Mouse (Mus musculus): ENCODE data around the gene Serinc5. TPM values are rescaled to one million over a fixed set of nuclear protein-coding genes. Genes with fewer than 3 reads are reported as not detected.

Serinc5 gene
- polyA plus RNA-seq, 1 experiment from 2014 or later = 7.0 TPM

GRCm38 (mm10) chr13:92706342-92707061 lies 95.6 kb downstream of the Serinc5 start:
- no peak overlapping the region for H3K27ac ChIP-seq (replicated peaks; ENCODE audit: low read depth, low read length)
- H3K4me2 ChIP-seq (ENCODE audit: low read depth, severe bottlenecking) = no peak overlapping the region
- no peak overlapping the region for H3K9ac ChIP-seq (ENCODE audit: low read length)
- no peaks in the 10 kb centered on the region for H3K9me3 ChIP-seq (ENCODE audit: control insufficient read depth, low read length)
- H3K36me3 ChIP-seq (ENCODE audit: control insufficient read depth, insufficient read depth, low read length) = no peaks in the 10 kb centered on the region
- no peak overlapping the region for H3K4me3 ChIP-seq (ENCODE audit: low read depth, low read length)
- no peak for ATAC-seq (ENCODE audit: insufficient number of reproducible peaks, low FRiP score, low TSS enrichment, low read depth)
- H3K4me1 ChIP-seq (ENCODE audit: control insufficient read depth, insufficient read depth, low read length) = no peaks in the 10 kb centered on the region
- DNase-seq (ENCODE audit: low spot score) = no peak
- no peaks in the 10 kb centered on the region for H3K27me3 ChIP-seq (ENCODE audit: control insufficient read depth, insufficient read depth, low read length)
- WGBS = 92% methylated on average over 9 of the region's 9 CpGs

- no peak for ATAC-seq (ENCODE audit: insufficient number of reproducible peaks, low FRiP score, low TSS enrichment, low read depth)
- no peaks in the 10 kb centered on the region for H3K4me1 ChIP-seq (ENCODE audit: control insufficient read depth, insufficient read depth, low read length)
- H3K4me3 ChIP-seq (ENCODE audit: low read depth, low read length) = no peak overlapping the region
- no peak overlapping the region for H3K27ac ChIP-seq (replicated peaks; ENCODE audit: low read depth, low read length)
- no peaks in the 10 kb centered on the region for H3K27me3 ChIP-seq (ENCODE audit: control insufficient read depth, insufficient read depth, low read length)
- DNase-seq (ENCODE audit: low spot score) = no peak
- WGBS = 62% methylated on average over 2 of the region's 2 CpGs
- no peak overlapping the region for H3K9ac ChIP-seq (ENCODE audit: low read length)
- H3K36me3 ChIP-seq (ENCODE audit: control insufficient read depth, insufficient read depth, low read length) = no peaks in the 10 kb centered on the region
- H3K4me2 ChIP-seq (ENCODE audit: low read depth, severe bottlenecking) = no peak overlapping the region
- H3K9me3 ChIP-seq (ENCODE audit: control insufficient read depth, low read length) = no peaks in the 10 kb centered on the region
These were observed 97.0 kb downstream of the Serinc5 start for GRCm38 (mm10) chr13:92707941-92708340.

- no peaks in the 10 kb centered on the region for H3K36me3 ChIP-seq (ENCODE audit: control insufficient read depth, insufficient read depth, low read length)
- DNase-seq (ENCODE audit: low spot score) (no peak), ATAC-seq (ENCODE audit: insufficient number of reproducible peaks, low FRiP score, low TSS enrichment, low read depth) (no peak)
- H3K27ac ChIP-seq (replicated peaks; ENCODE audit: low read depth, low read length) = no peak overlapping the region
- WGBS = 78% methylated on average over 1 of the region's 1 CpGs
- H3K4me2 ChIP-seq (ENCODE audit: low read depth, severe bottlenecking) = no peak overlapping the region
- H3K4me1 ChIP-seq (ENCODE audit: control insufficient read depth, insufficient read depth, low read length) = no peaks in the 10 kb centered on the region
- H3K27me3 ChIP-seq (ENCODE audit: control insufficient read depth, insufficient read depth, low read length) = no peaks in the 10 kb centered on the region
- no peak overlapping the region for H3K9ac ChIP-seq (ENCODE audit: low read length)
- H3K9me3 ChIP-seq (ENCODE audit: control insufficient read depth, low read length) = no peaks in the 10 kb centered on the region
- H3K4me3 ChIP-seq (ENCODE audit: low read depth, low read length) = no peak overlapping the region
These were observed 97.6 kb downstream of the Serinc5 start for GRCm38 (mm10) chr13:92708466-92708865.

GRCm38 (mm10) chr13:92709535-92709934 lies 98.6 kb downstream of the Serinc5 start:
- H3K4me2 ChIP-seq (ENCODE audit: low read depth, severe bottlenecking) = no peak overlapping the region
- H3K36me3 ChIP-seq (ENCODE audit: control insufficient read depth, insufficient read depth, low read length) = no peaks in the 10 kb centered on the region
- no peak overlapping the region; the same call in 1 of the 2 replicates for H3K9ac ChIP-seq (ENCODE audit: low read length)
- DNase-seq (ENCODE audit: low spot score) (no peak), ATAC-seq (ENCODE audit: insufficient number of reproducible peaks, low FRiP score, low TSS enrichment, low read depth) (no peak)
- H3K27me3 ChIP-seq (ENCODE audit: control insufficient read depth, insufficient read depth, low read length) = no peaks in the 10 kb centered on the region
- H3K9me3 ChIP-seq (ENCODE audit: control insufficient read depth, low read length) = no peaks in the 10 kb centered on the region
- 39% methylated on average over 3 of the region's 3 CpGs for WGBS
- H3K27ac ChIP-seq (replicated peaks; ENCODE audit: low read depth, low read length) = no peak overlapping the region
- no peak overlapping the region for H3K4me3 ChIP-seq (ENCODE audit: low read depth, low read length)
- no peaks in the 10 kb centered on the region for H3K4me1 ChIP-seq (ENCODE audit: control insufficient read depth, insufficient read depth, low read length)

- Histone ChIP-seq H3K27me3 (ENCODE audit: control insufficient read depth, insufficient read depth, low read length) (no peaks in the 10 kb centered on the region), H3K27ac (replicated peaks; ENCODE audit: low read depth, low read length) (no peak overlapping the region), H3K9ac (ENCODE audit: low read length) (no peak overlapping the region), H3K4me2 (ENCODE audit: low read depth, severe bottlenecking) (no peak overlapping the region), H3K4me1 (ENCODE audit: control insufficient read depth, insufficient read depth, low read length) (no peaks in the 10 kb centered on the region), H3K4me3 (ENCODE audit: low read depth, low read length) (no peak overlapping the region), H3K9me3 (ENCODE audit: control insufficient read depth, low read length) (no peaks in the 10 kb centered on the region), H3K36me3 (ENCODE audit: control insufficient read depth, insufficient read depth, low read length) (no peaks in the 10 kb centered on the region)
- ATAC-seq (ENCODE audit: insufficient number of reproducible peaks, low FRiP score, low TSS enrichment, low read depth) (no peak), DNase-seq (ENCODE audit: low spot score) (no peak)
- 73% methylated on average over 1 of the region's 1 CpGs for WGBS
These were observed 99.5 kb downstream of the Serinc5 start for GRCm38 (mm10) chr13:92710361-92710760.

- H3K36me3 ChIP-seq (ENCODE audit: control insufficient read depth, insufficient read depth, low read length) = no peaks in the 10 kb centered on the region
These were observed 100.9 kb downstream of the Serinc5 start for GRCm38 (mm10) chr13:92711821-92712220.

GRCm38 (mm10) chr13:92712619-92713018 lies 101.7 kb downstream of the Serinc5 start:
- DNase-seq (ENCODE audit: low spot score) (no peak), ATAC-seq (ENCODE audit: insufficient number of reproducible peaks, low FRiP score, low TSS enrichment, low read depth) (no peak)
- H3K4me3 ChIP-seq (ENCODE audit: low read depth, low read length) = no peak overlapping the region
- no peaks in the 10 kb centered on the region for H3K9me3 ChIP-seq (ENCODE audit: control insufficient read depth, low read length)
- H3K27me3 ChIP-seq (ENCODE audit: control insufficient read depth, insufficient read depth, low read length) = no peaks in the 10 kb centered on the region
- H3K36me3 ChIP-seq (ENCODE audit: control insufficient read depth, insufficient read depth, low read length) = no peaks in the 10 kb centered on the region
- no peak overlapping the region for H3K4me2 ChIP-seq (ENCODE audit: low read depth, severe bottlenecking)
- no peak overlapping the region for H3K27ac ChIP-seq (replicated peaks; ENCODE audit: low read depth, low read length)
- 84% methylated on average over 4 of the region's 4 CpGs for WGBS
- no peaks in the 10 kb centered on the region for H3K4me1 ChIP-seq (ENCODE audit: control insufficient read depth, insufficient read depth, low read length)
- no peak overlapping the region for H3K9ac ChIP-seq (ENCODE audit: low read length)

More at GRCm38 (mm10) chr13:92711821-92712220, 100.9 kb downstream of the Serinc5 start:
- Histone ChIP-seq H3K9me3 (ENCODE audit: control insufficient read depth, low read length) (no peaks in the 10 kb centered on the region), H3K9ac (ENCODE audit: low read length) (no peak overlapping the region), H3K4me3 (ENCODE audit: low read depth, low read length) (no peak overlapping the region), H3K27me3 (ENCODE audit: control insufficient read depth, insufficient read depth, low read length) (no peaks in the 10 kb centered on the region), H3K4me2 (ENCODE audit: low read depth, severe bottlenecking) (no peak overlapping the region), H3K4me1 (ENCODE audit: control insufficient read depth, insufficient read depth, low read length) (no peaks in the 10 kb centered on the region), H3K27ac (replicated peaks; ENCODE audit: low read depth, low read length) (no peak overlapping the region)
- WGBS = 88% methylated on average over 1 of the region's 1 CpGs
- ATAC-seq (ENCODE audit: insufficient number of reproducible peaks, low FRiP score, low TSS enrichment, low read depth) (no peak), DNase-seq (ENCODE audit: low spot score) (no peak)

- DNase-seq (ENCODE audit: low spot score) = no peak
- no peaks in the 10 kb centered on the region for H3K27me3 ChIP-seq (ENCODE audit: control insufficient read depth, insufficient read depth, low read length)
- H3K9ac ChIP-seq (ENCODE audit: low read length) = no peak overlapping the region
- no peak overlapping the region for H3K27ac ChIP-seq (replicated peaks; ENCODE audit: low read depth, low read length)
- WGBS = 93% methylated on average over 3 of the region's 3 CpGs
- no peaks in the 10 kb centered on the region for H3K36me3 ChIP-seq (ENCODE audit: control insufficient read depth, insufficient read depth, low read length)
- H3K4me2 ChIP-seq (ENCODE audit: low read depth, severe bottlenecking) = no peak overlapping the region
- no peaks in the 10 kb centered on the region for H3K9me3 ChIP-seq (ENCODE audit: control insufficient read depth, low read length)
- no peaks in the 10 kb centered on the region for H3K4me1 ChIP-seq (ENCODE audit: control insufficient read depth, insufficient read depth, low read length)
- H3K4me3 ChIP-seq (ENCODE audit: low read depth, low read length) = no peak overlapping the region
- no peak for ATAC-seq (ENCODE audit: insufficient number of reproducible peaks, low FRiP score, low TSS enrichment, low read depth)
These were observed 107.2 kb downstream of the Serinc5 start for GRCm38 (mm10) chr13:92717851-92718665.
